Mouse (Mus musculus): ENCODE results near the gene Ctsa.

GRCm38 (mm10) chr2:164886617-164887016, 53.9 kb downstream of the Ctsa start:
- TF ChIP-seq TCF12 (IDR thresholded peaks at IDR 0.05; ENCODE audit: insufficient read depth, poor library complexity, severe bottlenecking) (no peak), E2F4 (IDR thresholded peaks at IDR 0.05; ENCODE audit: insufficient read depth) (no peak), SRF (IDR thresholded peaks at IDR 0.05; ENCODE audit: control insufficient read depth, insufficient read length, low read depth) (no peak), POLR2A (IDR thresholded peaks at IDR 0.05; ENCODE audit: insufficient read length, low read depth) (no peak), POLR2AphosphoS2 (IDR thresholded peaks at IDR 0.05; ENCODE audit: insufficient read length, low read depth) (no peak), USF1 (IDR thresholded peaks at IDR 0.05; ENCODE audit: low read depth) (no peak), MYOD1 (IDR thresholded peaks at IDR 0.05; ENCODE audit: control insufficient read depth in 1 of 3, insufficient read length in 2 of 3, low read depth in 2 of 3) (no peak), MAX (IDR thresholded peaks at IDR 0.05; ENCODE audit: low read depth) (no peak), TCF3 (IDR thresholded peaks at IDR 0.05; ENCODE audit: insufficient read length, low read depth) (no peak), REST (IDR thresholded peaks at IDR 0.05; ENCODE audit: insufficient read depth, insufficient read length) (no peak), MYOG (IDR thresholded peaks at IDR 0.05; ENCODE audit: control insufficient read depth in 1 of 3, insufficient read depth in 1 of 3, insufficient read length in 2 of 3, low read depth in 2 of 3) (no peak), CEBPB (IDR thresholded peaks at IDR 0.05; ENCODE audit: insufficient read depth, poor library complexity, severe bottlenecking) (no peak)

Measured in myocyte (in vitro differentiated cells).